Mouse (Mus musculus) MEL (cell line): Measurements from ENCODE around the gene Aldh1a2.

ENCODE experiments used
- CHD2 ChIP-seq: IDR thresholded peaks from 2 replicates; pipeline ENCODE4 v1.6.1; 2011; ENCODE audit warnings: low read length, improper control_type of control experiment
- CTCF ChIP-seq, 3 experiments: IDR thresholded peaks in 2 of 3; conservative IDR thresholded peaks in 1 of 3; 2 replicates each; pipeline ENCODE4 v1.5.1; 2011 to 2012; ENCODE audit warnings: low read length in 3 of 3, low read depth in 2 of 3, mild to moderate bottlenecking in 2 of 3, improper control_type of control experiment in 1 of 3, inconsistent platforms in 1 of 3, mixed read lengths in 1 of 3, moderate library complexity in 1 of 3; ENCODE audit not compliant: control insufficient read depth in 1 of 3, insufficient read depth in 1 of 3, poor library complexity in 1 of 3, severe bottlenecking in 1 of 3
- E2F4 ChIP-seq: IDR thresholded peaks from 2 replicates; pipeline ENCODE4 v1.6.1; 2011; ENCODE audit warnings: low read depth, low read length, improper control_type of control experiment, borderline replicate concordance
- HCFC1 ChIP-seq: IDR thresholded peaks from 2 replicates; pipeline ENCODE4 v1.6.1; 2012; ENCODE audit warnings: low read depth, mild to moderate bottlenecking, inconsistent platforms, low read length, improper control_type of control experiment, moderate library complexity
- MAX ChIP-seq: IDR thresholded peaks from 2 replicates; pipeline ENCODE4 v1.6.1; 2011; ENCODE audit warnings: low read length, improper control_type of control experiment
- POLR2A ChIP-seq, 2 experiments: IDR thresholded peaks; 2 replicates each; pipeline ENCODE4 v1.6.1; 2011 to 2012; ENCODE audit warnings: low read length in 2 of 2, mild to moderate bottlenecking in 2 of 2, control low read depth in 1 of 2, improper control_type of control experiment in 1 of 2, low read depth in 1 of 2, moderate library complexity in 1 of 2; ENCODE audit not compliant: control insufficient read depth in 1 of 2, insufficient read depth in 1 of 2, poor library complexity in 1 of 2
- RAD21 ChIP-seq: IDR thresholded peaks from 2 replicates; pipeline ENCODE4 v1.6.1; 2011; ENCODE audit warnings: mild to moderate bottlenecking, low read depth, low read length, improper control_type of control experiment
- TCF12 ChIP-seq: IDR thresholded peaks from 2 replicates; pipeline ENCODE4 v1.6.1; 2014; ENCODE audit warnings: low read depth, mild to moderate bottlenecking, inconsistent platforms, low read length, improper control_type of control experiment, moderate library complexity
- ZC3H11A ChIP-seq: IDR thresholded peaks from 2 replicates; pipeline ENCODE4 v1.6.1; 2012; ENCODE audit warnings: low read depth, mild to moderate bottlenecking, inconsistent platforms, low read length, improper control_type of control experiment
- ZKSCAN1 ChIP-seq: IDR thresholded peaks from 2 replicates; pipeline ENCODE4 v1.6.1; 2012; ENCODE audit warnings: low read depth, mild to moderate bottlenecking, inconsistent platforms, low read length, improper control_type of control experiment, moderate library complexity
- ZMIZ1 ChIP-seq: IDR thresholded peaks from 2 replicates; pipeline ENCODE4 v1.6.1; 2012; ENCODE audit warnings: low read depth, mild to moderate bottlenecking, inconsistent platforms, low read length, improper control_type of control experiment, moderate library complexity

GRCm38 (mm10) chr9:71276149-71276721, 60.6 kb downstream of the Aldh1a2 start:
- TF ChIP-seq MAX (no peak), ZC3H11A (no peak), CTCF (IDR thresholded peaks at IDR 0.05 in 2 of 3, conservative IDR thresholded peaks at IDR 0.05 in 1 of 3; ENCODE audit: control insufficient read depth in 1 of 3, insufficient read depth in 1 of 3, low read depth in 2 of 3, low read length in 3 of 3, poor library complexity in 1 of 3, severe bottlenecking in 1 of 3) (no peak), TCF12 (no peak), POLR2A (IDR thresholded peaks at IDR 0.05; ENCODE audit: control insufficient read depth in 1 of 2, insufficient read depth in 1 of 2, low read depth in 1 of 2, low read length in 2 of 2, poor library complexity in 1 of 2) (no peak), ZMIZ1 (no peak), HCFC1 (no peak), CHD2 (no peak), ZKSCAN1 (no peak), E2F4 (no peak), RAD21 (no peak)
